Mouse (Mus musculus) heart, postnatal 36 days (tissue): ENCODE measurements around the gene Fpr1. TPM values are rescaled to one million over a fixed set of nuclear protein-coding genes. Genes with fewer than 3 reads are reported as not detected.
A peak's percentile ranks its signal among the peaks of the same experiment; 100 is the strongest.
"Not testable (repeated sequence)": the region's sequence is repeated elsewhere in the genome, so short reads cannot be mapped to it uniquely, and the experiment has no call there.

ENCODE experiments used
- DNase-seq, 2 experiments: peaks; one replicate each; pipeline ENCODE4 v3.0.0; 2021 to 2022
- intact Hi-C: fragments of 180-260 bp; cut with DNase I; formaldehyde crosslinking; loops from one replicate; pipeline ENCODE4 v1.15.1; 2025
- total RNA-seq, 2 experiments: library from RNA; stranded (reverse); gene quantifications; 2 replicates each; pipeline ENCODE4 v1.2.3; 2021

The Fpr1 gene
- total RNA-seq, 2 experiments from 2014 or later = 0.19 TPM; not detected in 1

DNA sequence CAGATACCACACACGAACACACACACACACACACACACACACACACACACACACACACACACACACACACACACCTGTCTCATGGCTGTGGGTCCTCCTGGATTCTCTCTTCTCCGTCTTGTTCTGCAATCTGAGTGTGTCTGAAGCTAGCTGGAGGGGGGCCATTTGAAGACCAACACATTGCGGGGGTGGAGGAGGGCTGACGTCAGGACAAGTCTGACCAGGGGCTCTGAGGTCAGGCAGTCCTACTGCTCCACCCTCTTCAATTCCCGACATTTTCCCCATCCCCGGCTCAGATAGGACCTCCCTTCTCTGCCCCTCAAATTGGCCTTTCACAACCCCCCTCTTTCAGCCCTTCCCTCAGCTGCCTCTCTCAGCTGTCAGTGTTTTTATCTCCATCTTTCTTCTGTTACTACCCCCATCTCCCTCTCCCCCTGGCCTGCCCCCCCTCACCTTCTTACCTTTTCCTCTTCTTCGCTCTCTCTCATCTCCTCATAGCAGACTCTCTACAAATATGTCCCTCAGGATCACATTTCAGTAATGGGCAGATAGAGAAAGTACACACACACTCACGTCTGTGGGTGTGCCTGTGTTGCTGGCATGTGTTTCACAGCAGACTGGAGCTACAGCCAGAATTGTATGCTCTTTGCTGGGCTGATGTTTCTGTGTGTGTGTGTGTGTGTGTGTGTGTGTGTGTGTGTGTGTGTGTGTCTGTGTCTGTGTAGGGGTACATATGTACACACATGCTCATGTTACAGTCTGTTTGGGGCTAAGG is 28.5 kb downstream of the Fpr1 start, which contains the start of gene Has1:
Gene Has1 (minus strand): TSS at position 142 of the 775 bp plus-strand sequence.
- intact Hi-C loops = no loop called here
- DNase-seq = no peak

DNA sequence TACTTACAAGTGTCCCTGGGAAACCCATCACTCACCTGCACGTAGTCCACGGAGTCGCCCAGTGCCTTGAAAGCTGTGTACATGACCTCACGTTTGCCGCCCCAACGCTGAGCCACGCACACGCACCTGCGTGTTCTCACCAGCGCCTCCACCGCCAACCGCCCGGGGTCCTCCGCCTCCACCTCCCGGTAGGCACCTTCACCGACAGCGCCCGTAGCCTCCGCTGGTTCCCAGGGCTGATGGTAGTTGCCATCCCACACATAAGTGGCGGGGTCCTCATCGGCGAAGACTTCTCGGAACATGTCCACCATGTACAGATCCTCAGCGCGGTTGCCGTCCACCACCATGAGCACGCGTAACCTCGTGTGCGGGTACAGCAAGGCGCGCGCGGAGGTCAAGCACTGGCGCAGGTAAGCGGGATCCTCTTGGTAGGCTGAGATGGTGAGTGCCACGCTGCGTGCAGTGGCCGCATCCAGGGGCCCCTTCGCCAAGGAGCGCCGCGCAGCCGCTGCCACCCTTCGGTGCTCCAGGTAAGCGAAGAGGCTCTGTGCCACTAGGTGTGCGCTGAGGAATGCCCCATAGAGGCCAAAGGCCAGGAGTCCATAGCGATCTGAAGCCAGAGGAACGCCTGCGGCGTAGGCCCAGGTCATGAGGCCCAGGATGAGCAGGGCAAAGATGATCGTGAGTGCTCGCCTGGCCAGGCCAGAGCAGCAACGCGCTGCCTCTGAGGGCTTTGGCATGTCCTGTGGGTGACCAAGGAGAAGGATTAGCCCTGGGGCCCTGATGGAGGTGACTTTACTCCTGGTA is 33.6 kb downstream of the Fpr1 start:
- no peak for DNase-seq
- intact Hi-C loops = no loop called here

DNA sequence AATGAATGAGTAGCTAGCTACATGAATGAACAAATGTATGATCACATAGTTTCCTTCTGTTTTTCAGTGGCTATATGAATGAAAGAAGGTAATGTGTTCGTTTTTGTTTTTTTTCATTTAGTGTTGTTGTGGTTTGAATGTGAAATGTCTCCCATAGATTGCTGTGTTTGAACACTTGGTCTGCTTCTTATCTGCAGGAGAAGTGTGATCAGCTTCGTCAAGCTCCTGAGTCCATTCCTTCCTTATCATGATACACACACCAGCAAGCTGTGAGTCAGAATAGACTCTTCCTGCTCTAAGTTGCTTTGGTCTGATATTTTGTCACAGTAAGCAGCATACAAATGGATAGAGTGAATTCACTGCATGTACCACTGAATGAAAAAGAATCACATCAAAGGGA is 34.8 kb downstream of the Fpr1 start:
- DNase-seq = no peak
- intact Hi-C loops = no loop called here

DNA sequence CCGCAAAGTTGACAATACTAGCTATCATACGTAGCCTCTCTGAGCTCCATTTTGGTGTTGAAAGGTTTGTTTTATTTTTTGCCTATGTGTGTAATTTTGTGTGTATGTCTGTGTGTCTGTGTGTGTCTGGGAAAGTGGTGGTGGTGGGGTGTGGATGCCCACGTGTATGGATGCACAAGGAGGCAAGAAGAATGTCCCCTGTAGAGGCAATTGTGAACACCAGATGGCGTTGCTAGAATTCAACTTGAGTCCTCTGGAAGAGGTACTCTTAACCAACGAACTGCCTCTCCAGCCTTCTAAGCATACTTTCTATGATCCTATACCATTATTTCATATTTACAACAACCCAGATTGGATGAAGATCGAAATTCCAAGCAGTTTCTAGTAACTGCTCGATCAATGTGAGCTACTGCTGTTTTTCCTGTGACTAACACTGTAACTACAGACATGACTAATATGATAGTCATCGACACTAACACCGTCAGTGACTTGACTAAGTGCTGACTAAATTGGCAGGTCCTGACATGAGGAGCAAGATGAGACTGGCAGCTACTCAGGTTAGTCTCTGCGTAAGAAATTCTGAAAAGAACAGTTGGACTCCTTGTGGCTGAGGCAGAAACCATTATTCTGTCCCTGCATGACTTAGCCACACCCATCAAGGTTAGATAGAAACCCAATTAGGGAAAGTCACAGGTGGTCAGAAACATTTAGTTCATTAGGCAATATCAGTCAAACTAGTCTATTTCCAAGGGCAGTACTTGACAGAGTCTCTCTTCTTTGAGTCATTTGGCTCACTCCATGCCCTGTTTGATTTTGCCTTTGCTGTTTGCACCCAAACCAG is 38.3 kb downstream of the Fpr1 start:
- DNase-seq = no peak

DNA sequence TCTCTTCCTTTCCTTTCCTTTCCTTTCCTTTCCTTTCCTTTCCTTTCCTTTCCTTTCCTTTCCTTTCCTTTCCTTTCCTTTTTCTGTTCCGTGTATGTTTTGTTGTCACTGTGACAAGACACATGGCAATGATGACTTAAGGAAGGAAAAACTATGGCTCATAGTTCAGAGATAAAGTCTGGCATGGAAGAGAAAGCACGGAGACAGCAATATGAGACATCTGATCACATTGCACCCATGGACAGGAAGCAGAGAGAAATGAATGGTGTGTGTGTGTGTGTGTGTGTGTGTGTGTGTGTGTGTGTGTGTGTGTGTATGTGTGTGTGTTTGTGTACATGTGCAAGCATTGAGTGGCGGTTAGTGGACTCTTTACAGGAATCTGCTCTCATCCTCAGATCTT is 39.1 kb downstream of the Fpr1 start:
- DNase-seq = not testable (repeated sequence)
- intact Hi-C loops = loop anchor here (5.0 kb wide), 1 partner anchor 53 kb away; no protein-coding TSS in a partner anchor

More for the DNA sequence above, 38.3 kb downstream of the Fpr1 start:
- intact Hi-C loops = no loop called here

DNA sequence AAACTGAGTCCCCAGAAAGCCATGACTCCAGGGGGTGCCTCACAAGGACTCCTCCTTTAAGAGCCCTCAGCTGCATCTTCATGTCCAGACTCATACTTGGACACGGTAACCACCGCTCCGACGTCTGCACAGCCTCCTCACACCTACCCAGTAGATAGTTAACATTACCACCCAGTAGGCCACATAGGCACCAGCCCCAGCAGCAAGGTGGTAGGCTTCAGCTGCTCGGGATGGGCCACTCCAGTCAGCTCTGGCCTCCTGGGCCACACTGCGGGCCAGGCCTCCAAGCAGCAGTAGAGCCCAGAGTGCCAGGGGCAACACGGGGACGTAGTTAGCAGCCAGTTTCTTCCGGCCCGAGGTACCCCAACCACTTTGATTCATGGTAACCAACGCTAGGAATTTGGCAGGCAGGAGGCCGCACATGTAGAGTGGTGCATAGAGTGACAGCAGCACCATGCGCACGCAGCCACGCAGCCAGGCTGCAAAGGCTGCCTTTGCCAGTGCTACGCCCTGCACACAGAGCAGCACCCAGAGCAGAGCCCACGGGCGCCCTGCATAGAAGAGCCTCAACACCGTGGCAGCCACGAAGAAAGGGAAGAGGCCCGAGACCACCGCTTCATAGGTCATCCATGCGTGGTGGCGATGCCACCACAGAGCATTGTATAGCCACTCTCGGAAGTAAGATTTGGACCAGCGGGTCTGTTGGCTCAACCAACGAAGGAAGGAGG is 40.0 kb downstream of the Fpr1 start:
- DNase-seq = no peak
- intact Hi-C loops = loop anchor here (5.0 kb wide), 1 partner anchor 54 kb away; no protein-coding TSS in a partner anchor

DNA sequence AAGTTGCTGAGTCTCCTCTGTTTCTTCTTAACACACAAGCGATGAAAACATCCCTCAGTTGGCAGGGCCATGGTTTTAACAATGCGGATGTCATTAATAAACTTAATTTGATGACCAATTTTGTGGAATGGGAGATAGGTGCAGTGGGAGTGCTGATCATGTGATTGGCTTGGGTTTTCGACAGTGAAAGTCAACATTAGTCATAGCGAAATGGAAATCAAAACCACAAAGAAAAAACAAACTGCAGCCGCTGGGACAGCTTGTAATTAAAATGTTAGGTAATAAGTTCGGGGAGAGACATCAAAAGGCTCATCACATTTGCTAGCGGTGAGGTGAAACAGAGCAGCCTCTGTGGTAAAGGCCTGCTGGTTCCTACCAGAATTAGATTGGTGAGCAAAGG is 42.9 kb downstream of the Fpr1 start:
- intact Hi-C loops = loop anchor here (5.0 kb wide), 1 partner anchor 57 kb away; no protein-coding TSS in a partner anchor
- DNase-seq = no peak

DNA sequence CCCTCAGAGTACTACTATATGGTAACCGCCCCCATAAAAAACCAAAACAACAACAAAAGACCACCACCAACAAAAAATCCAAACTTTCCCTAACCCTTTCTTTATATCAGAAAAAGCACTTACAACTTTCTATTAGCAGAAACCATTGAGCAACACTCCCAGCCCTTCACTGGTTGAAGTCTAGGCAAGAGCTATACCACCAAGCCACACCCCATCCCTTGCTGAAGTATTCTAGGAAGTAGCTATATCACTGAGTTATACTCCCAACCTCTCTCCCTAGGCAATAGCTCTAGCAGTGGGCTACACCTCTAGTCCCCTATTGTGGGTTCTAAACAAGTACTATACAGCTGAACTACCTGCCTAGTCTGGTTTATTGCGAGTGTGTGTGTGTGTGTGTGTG is 44.5 kb downstream of the Fpr1 start:
- intact Hi-C loops = loop anchor here (2.0 to 5.0 kb wide), 3 partner anchors 72 to 887 kb away; partner anchors contain the start of gene Lnpep
- DNase-seq = no peak

DNA sequence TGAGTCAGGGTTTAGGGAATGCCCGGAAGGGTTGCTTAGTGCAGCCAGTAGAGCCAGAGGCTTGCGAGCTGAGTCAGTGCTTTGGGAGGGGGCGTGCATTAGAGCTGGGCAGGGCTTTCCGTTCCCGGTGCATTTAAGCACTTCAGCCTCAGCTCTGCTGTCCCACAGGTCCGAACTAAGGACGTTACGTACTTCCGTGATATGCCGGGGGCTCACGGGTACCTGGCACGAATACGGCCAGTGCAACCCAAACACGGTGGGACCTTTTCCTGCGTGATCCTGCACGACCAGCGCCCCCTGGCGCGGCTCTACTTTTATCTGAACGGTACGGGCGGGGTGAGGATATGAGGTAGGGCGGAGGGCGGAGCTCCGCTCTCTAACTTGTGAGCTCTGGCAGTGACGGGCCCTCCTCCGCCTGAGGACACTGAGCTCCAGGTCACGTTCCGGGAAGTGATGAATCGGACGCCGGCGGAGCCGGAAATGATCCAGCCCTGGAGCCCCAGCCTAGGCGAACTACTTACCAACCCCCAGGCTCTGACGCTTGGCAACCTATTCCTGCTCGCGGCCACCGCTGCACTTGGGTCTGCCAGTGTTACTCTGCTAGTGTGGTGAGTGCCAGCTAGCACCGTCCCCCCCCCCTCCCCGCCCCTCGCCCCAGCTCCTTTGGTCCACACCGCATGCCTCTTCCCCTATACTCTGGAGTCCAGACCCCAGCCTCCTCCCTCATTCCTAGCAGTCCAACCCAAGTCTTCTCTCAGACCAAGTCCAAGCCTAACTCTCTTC is 45.6 kb downstream of the Fpr1 start:
- intact Hi-C loops = loop anchor here (1.0 to 5.0 kb wide), 4 partner anchors 11 to 886 kb away; partner anchors contain the start of genes Lnpep and Spaca6
- peak; percentile 97 for DNase-seq

DNA sequence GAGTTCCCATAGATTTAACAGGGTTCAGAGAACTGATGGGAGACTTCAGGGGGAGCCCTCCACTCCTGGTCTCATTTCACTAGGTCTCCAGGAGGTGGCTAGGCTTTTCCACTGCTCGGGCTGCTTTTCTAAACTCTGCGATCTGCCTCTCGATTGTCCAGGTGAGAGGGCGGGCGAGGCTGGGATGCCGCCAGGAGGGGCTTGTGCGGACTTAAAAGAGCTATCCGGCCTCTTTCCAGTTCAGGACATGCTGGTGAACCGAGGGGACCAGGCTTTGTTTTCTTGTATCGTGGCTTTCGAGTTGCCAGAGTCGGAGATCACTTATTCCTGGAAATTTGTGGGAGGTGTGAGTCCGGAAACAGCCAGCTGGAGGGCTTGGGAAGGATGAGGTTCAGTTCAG is 46.3 kb downstream of the Fpr1 start:
- intact Hi-C loops = loop anchor here (5.0 kb wide), 2 partner anchors 210 to 885 kb away; partner anchors contain the start of gene Lnpep
- peak in 1 of 2 experiments; percentile 31 for DNase-seq

DNA sequence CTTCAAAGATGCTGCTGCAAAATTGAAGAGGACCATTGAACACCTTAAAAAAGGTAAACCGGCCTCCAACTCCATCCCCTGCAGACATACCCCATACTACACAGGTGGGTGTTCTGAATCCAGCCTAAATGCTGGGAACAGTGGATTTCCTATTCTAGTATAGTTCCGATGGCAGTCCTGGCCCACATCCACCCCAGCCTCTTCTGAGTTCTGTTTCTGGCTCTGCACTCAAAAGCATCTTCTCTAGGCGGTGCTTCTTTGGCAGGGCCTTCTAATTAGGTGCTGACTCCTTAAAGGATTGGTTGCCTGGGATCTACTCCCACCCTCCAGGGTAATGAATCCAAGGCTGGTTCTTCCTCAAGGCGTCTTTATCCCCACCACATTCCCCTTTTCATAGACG is 47.6 kb downstream of the Fpr1 start:
- DNase-seq = no peak
- intact Hi-C loops = loop anchor here (5.0 kb wide), 2 partner anchors 209 to 884 kb away; partner anchors contain the start of gene Lnpep

DNA sequence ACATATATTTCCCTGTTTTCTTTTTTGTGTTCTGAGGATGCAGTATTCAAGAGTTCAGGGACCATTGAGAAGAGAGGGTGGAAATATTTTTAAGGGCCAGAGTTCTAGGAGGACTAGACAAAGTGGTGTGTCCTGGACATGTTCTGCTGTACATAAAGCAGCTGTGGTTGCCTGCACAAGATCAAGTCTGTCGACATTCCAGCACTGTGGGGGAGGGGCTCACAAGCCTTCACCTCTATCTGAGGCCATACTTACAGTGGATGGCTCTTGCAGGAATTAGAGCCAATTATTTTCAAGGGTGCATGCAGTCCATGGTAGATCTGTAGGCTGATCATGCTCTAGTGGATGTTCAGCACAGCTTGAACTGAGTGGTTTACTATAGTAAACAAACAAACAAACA is 48.8 kb downstream of the Fpr1 start:
- intact Hi-C loops = loop anchor here (5.0 kb wide), 2 partner anchors 208 to 883 kb away; partner anchors contain the start of gene Lnpep
- no peak for DNase-seq

DNA sequence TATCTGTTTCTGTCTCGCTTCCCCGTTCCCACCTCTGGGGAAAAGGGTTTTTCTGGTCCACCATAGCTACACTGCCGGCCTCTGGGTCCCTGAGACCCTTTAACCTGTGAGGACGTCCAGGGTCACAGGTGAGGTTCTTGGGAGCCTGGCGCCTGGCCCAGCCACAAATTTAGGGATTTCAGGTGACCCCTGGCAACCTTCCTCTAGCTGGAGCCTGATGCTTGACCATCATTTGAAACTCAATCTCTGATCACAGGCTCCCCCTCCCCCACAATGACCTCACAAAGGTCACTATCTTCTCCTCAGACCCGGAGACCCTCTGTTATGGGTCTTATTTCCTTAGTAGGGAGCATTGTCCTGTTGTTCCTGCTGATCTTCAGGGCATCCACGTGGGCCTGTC is 53.0 kb downstream of the Fpr1 start:
- no peak for DNase-seq
- intact Hi-C loops = no loop called here

DNA sequence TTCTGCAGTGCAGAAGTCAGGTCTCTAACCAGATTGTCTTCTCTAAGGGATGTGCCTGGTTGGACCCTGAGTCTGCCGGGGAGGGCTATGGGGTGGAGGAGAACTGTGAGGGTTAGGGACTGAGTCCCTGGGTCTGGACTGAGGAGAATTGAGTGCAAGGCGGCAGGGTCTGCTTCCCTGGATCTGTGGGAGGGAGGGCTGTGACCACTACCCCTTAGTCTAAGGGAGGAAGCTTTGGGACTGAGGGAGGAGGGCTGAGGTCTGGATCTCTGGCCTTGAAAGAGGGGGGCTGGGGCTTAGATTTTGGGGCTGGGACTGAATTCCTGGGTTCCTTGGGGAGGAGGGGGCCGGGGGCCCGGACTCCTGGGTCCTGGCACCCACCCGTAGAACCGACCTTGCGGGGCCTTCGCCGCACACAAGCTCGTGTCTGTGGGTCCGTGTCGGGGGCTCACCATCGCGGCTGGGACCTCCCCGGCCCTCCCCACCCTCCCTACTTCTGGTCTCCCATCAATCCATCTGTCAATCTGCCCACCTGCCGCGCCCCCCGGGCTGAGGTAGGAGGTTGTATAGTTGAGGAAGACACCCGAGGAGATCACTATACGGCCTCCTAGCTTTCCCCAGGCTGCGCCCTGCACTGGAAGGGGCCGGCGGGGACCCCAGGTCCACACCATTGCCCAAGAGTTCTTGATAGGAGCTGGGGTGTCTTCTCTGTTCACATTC is 53.8 kb downstream of the Fpr1 start:
- intact Hi-C loops = loop anchor here (5.0 kb wide), 1 partner anchor 208 kb away; no protein-coding TSS in a partner anchor
- no peak for DNase-seq

DNA sequence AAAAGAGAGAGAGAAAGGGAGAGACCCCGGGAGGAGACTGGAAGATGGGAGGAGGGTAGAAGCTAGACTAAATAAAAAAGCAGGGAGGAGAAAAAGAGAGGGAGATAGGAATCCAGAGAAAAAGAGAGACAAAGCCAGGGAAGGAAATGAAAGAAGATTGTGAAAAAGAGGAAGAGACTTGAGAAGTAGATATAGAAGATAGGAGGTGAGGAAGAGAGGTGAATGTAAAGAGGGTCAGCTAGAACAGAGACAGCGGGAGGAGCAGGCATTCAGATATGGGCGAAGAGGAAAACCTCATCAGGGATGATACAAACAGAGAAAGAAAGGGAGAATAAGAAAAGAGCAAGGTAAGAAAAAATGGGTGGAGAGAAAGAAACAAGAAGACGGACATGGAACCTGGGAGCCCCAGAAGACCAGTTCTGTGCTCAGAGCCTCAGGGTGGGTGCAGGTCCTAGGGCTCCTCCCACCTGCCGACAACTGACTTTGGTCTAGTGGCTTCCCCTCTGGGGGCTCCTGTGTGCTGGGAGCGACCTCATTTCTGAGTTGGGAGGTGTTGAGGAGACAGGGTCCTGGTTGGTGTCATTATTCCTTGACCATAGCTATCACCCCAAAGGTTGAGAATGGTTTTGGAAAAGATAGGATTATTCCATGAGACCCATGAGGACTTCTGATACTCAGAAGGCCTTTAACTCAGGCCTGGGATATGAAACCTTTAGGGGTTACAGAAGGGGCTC is 54.5 kb downstream of the Fpr1 start:
- no peak for DNase-seq
- intact Hi-C loops = loop anchor here (5.0 kb wide), 1 partner anchor 207 kb away; no protein-coding TSS in a partner anchor

DNA sequence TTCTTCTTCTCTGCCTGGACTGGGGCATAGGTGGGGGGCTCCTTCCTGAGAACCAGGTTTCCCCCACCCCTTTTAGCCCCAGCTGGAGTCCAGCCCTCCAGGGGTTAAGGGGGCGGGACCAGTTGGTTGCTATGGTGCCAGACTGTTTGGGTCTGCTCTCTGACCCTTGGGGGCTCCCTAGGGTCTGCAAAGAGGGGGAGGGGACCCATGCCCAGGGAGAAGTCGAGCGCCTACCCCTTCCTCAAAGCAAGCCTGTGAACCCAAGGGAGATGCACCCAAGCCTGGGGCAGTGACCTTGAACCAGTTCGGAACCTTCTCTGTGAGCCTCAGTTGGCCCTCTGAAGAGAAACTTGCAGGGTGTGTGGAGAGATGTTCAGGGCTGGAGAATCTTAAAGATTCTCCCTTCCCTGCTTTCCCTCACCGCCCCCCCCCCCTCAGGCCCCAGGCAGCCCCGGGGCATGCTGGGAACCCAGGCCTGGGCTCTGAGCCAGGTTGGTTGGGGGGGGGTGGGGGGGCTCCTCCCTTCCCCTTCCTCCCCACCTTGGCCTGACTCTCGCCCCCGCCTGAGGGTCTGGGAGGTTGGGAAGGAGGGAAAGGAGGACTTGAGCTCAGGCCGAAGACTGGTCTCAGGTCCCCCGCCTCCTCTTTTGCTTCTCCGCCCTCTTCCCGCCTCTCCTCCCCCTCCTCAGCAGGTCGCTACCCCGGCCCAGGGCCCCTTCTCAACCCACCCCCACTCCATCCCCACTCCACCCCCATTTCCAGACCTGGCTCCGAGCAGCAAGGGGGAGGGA is 55.4 kb downstream of the Fpr1 start:
- intact Hi-C loops = loop anchor here (5.0 kb wide), 1 partner anchor 206 kb away; no protein-coding TSS in a partner anchor

More for the DNA sequence above, 55.4 kb downstream of the Fpr1 start:
- DNase-seq = peak; percentile 55 to 63
